Mouse (Mus musculus) mature B cell (primary cell): ENCODE data around the gene Prpf40b.

Source experiments
- in situ Hi-C: fragments of 300-500 bp; cut with MboI; formaldehyde crosslinking; loops from 2 replicates; pipeline ENCODE4 v1.14.3; 2019

Prpf40b gene

DNA sequence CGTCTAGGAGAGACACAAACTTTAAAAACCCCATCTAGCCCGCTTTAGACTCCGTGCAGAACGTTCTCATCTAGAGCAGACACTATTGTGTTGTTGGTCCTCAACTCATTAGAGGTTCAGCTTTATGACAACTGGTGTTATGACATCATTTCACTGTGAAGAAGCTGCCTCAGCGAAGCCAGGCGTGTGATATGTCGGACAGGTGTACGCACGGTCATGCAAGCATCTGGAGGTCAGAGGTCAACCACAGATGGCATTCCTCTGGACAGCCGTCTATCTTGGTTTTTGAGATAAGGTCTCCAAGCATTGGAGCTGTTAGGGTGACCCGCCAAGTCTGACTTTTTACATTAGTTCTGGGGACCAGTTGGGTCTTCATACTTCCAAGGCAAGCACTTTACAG, 4.3 kb upstream of the Prpf40b start:
- in situ Hi-C loops, result no loop called here

DNA sequence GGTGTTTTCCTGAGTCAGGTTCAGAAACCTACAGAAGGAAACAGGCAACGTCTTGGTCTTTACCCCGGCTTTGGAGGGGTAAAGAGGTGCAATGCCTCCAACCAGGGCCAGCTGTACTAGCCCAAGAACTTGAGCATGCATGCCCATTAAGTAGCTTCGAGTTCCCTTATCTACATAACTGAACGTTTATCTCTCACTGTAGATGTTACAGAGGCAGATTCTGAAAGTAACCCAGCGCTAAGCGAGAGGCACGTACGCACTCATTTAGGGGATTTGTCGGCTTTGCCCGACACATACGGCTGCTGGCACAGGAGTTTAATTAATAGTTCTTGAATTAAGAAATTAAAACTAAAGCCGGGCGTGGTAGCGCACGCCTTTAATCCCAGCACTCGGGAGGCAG, 600 bp upstream of the Prpf40b start:
- in situ Hi-C loops, result no loop called here

DNA sequence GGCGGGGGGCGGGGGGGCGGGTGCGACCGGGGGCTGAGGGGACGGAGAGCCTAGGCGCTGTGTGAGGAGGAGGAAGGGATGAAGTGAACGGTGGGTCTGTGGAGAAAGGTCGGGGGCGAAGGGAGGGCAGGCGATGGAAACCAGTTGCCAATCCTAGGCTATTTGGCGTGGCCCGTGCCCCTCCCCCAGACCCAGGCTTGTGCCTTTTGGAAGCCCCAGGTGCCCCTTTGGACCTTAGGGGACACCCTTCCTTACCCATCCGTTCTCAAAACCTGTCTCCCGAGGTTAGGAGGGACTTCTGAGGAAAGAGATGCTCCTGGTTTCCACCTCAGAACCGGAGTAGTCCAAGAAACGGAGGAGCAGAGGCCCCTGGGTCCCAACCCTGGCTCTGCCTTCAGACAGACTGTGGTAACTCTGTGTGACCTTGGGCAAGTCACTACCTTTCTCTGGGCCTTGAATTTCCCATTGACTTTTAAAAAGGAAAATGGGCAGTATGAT, 646 bp downstream of the Prpf40b start, which contains the start of gene Fam186b:
Gene Fam186b (minus strand): TSS at position 405 of the 498 bp plus-strand sequence.
- in situ Hi-C loops, result no loop called here

DNA sequence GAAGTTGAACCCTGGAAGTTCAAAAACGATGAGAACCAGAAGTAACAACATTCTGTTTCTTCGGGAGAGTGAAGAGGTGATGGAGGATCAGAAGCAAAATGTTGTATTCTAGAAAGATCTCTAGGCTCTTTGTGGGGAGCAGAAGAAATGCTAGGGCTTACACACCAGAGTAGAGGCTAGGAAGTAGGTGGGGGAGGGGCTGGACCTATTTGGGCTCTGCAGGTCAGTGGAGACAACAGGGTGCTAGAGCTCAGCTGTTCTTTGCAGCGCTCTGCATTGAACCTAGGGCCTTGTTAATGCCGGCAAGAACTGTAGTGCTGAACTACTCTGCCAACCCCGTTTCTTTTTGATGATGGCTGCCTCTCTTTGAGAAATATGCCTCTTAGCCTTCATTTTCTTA, 1.3 kb downstream of the Prpf40b start:
- in situ Hi-C loops, result no loop called here

DNA sequence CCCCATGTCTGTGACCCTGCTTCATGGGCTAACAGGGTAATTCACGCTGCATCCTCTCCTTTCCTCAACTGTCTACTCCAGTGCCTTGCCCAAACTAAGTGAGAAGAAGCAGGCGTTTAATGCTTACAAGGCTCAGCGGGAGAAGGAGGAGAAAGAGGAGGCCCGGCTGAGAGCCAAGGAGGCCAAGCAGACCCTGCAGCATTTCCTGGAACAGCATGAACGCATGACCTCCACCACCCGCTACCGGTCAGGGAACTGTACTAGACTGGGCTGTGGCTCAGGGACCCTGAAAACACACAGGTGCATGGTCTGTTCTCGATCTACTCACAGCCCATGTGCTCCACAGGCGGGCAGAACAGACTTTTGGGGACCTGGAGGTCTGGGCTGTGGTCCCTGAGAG, 12.6 kb downstream of the Prpf40b start:
- in situ Hi-C loops, result no loop called here

DNA sequence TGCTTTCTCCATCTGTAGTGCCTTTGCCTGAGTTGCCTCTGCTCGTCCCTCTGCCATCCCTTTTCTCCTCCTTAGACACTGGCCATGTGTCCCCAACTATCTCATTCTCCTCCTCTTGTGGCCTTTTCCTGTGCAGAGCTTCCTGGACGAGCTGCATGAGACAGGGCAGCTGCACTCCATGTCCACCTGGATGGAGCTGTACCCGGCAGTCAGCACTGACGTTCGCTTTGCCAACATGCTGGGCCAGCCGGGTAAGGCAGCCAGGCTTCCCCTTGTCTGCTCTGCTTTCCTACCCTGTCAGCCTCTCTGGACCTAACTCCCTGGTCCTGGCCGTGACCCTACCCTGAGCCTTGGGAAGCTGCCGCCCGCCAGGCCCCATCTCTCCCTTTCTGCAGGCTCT, 14.7 kb downstream of the Prpf40b start:
- in situ Hi-C loops, result no loop called here

DNA sequence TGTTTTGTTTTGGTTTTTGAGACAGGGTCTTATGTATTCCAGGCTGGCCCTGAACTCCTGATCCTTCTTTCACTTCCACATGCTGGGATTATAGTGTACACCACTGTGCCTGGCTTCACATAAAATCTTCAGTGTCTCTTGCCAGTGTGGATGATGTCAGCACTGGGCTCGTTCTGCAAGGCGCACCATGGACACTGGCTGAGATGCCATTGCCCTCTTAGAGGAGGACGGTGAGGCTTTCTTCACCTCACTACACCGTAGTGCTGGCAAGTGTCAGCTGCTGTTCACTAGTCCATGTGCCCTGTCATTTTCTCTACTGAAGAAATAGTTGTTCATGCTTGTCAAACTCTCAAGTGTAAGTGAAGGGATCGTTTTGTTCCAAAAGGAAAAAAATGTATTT, 15.7 kb downstream of the Prpf40b start:
- in situ Hi-C loops, result no loop called here

DNA sequence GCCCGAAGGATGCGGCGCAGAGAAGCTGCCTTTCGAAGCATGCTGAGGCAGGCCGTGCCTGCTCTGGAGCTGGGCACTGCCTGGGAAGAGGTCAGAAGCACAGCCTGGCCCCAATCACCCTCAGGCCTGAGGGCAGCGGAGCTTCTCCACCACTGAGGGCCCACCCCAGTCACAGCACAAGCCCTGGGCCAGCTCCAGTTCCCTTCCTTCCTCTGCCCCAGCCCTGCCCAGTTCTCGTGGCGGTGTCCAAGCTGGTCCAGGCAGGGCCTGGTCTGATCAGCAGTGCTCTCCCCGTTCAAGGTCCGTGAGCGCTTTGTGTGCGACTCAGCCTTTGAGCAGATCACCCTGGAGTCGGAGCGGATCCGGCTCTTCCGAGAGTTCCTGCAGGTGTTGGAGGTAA, 20.0 kb downstream of the Prpf40b start:
- in situ Hi-C loops, result no loop called here

DNA sequence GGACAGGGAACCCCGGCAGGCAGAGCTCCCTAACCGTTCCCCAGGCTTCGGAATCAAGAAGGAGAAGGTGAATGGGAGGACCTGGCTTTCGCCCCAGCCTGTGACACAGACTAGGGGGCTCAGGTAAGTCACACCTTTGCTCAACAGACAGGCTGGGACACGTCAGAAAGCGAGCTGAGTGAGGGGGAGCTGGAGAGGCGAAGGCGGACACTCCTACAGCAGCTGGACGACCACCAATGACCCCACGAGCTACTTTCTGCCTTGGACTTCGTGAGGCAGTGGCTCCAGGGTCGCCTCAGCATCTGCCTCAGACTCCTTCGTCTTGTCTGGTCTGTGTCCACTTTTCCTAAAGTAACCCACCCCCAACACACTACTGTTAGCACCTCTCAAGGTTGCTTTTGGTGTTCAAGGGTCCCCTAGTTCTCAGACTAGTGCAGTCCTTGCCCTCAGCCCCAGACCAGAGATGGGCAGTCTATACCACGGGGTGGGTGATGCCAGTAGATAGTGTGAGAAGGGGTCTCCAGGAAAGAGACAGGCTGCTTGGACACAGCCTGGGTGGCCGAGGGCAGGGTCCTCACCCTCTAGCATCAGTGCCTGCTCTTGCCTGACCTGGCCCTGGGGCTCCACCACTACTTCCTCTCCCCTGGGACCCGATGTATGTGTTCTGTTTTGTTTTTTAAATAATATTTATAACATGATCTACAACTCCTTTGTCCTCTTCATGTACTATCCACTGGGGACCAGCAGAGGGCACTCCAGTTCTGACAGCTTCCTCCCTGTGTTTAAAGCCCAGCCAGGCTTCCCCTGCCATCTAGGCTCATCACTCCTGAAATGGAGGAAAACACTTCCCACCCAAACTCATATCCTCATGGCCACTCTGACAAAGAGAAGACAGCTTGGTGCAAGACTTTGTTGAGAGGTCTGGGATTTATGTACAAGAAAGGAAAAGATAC, 21.7 kb downstream of the Prpf40b start:
- in situ Hi-C loops, result no loop called here

DNA sequence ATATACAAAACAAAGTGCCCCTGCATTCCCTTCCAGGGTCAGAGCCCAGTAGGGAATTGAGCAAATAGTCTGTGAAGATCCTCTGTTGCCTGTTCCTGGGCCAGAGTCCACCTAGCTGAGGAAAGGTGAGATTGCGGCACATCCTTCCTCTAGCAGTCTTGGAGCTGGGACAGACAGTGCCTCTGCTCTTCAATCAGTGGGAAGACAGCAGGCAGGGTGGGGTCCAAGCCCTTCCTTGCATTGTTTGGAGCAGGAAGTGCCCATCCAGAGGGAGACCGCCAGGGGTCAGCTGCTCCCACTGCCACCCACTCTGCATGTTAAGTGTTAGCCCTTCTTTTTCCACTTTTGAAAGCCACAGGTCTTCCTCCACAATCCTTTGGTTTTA, 22.4 kb downstream of the Prpf40b start:
- in situ Hi-C loops, result no loop called here

DNA sequence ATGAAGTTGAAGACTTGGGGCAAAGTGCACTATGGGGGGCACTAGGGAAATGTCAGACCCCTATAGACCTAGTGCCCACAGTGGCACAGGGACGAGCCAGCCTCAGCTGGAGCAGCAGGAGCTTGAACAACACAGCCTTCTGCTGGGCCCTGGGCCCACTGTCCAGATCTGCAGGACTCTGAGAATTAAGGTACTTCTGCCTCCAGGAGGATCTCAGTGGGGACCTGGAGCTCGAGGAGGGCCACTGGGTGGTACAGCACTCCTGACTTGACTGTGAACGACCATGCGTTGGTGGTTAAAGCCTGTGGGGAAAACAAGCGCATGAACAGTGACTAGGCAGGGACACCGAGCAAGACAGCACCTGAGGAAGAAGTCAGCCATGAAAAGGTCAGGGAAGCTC, 23.2 kb downstream of the Prpf40b start:
- in situ Hi-C loops, result no loop called here

DNA sequence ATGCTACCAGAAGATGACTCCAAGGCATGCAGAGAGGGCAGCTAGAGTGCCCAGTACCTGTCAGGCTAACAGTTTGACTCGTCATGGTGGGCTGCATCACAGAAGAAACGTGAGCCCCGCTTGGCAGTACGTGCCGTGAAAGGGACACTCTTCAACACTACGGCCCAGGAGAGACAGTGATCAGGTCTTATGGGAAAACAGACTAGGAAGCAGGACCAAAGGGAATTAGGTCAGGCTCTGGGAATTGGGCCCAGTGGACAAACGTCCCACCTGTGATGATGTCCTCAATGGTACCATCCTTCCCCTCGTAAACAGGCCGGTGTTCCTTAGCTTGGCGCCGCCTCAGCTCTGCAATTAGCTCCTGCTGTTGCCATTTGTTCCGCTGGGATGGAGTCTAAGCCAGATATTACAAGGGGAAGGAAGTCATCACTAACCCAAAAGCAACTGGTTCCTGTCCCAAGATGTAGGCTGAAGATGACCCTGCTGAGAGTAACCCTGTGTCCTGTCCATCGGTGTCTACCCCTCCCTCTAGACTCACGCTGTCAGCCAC, 24.0 kb downstream of the Prpf40b start:
- in situ Hi-C loops, result no loop called here

DNA sequence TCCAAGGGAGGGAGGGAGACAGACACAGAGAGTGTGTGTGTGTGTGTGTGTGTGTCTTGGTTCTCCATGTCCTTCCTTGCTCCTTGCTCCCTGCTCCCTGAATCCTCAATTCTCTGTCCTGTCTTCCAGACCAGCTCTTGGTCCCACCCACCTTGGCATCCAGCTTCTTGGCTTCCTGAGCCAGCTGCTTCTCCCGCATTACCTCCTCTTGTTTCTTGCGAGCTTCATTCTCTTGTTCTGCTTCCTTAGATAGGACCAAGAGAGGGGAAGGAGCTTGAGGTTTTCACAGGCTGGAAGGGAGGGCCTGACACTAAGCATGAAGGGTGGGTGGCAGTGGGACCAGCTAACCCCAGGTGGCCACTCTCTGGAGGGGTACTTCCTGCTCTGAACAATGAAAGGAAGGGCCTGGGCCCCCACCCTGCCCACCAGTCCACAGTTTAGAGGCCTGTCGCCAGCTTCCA, 24.6 kb downstream of the Prpf40b start:
- in situ Hi-C loops, result no loop called here

DNA sequence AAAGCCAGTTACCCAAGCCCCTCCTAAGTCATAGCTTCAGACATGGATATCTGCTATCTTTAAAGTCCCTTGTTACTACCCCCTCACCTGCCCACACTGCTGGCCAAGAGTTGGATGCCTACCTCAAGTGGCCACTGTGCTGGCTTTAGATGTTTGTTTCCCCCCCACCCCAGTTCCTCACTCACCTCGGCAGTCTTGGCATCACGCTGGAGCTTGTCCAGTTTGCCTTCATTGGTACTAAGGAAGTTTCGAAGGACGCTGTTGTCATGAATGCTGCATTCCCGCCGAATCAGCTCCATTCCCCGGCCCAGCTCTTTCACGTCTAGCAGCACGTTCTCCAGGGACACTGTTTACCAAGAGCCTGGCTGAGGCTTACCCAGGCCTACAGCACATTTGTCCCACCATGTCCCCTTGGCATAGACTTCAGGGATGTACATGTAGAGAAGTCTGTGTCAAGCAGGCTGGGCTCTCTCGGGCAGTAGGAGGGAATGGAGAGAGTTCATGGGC, 25.3 kb downstream of the Prpf40b start:
- in situ Hi-C loops, result no loop called here

DNA sequence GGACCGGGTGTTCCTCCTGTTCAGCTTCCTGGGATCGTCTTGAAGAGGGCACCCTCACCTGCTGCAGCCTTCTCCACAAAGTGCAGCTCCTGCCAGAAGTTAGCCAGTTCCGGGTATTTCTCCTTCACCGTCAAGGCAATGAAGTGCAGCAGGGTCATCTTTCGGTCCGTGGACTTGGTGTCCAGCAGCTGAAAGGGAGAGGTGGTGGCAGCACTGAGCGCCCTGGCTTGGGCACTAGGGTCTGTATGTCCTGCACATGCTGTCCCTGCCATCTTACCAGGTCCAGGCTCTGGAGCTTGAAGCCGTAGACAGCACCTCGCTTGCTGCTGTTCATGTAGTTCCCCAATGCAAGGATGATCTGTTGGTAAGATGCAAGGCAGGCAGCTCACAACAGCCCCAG, 26.1 kb downstream of the Prpf40b start:
- in situ Hi-C loops, result no loop called here

DNA sequence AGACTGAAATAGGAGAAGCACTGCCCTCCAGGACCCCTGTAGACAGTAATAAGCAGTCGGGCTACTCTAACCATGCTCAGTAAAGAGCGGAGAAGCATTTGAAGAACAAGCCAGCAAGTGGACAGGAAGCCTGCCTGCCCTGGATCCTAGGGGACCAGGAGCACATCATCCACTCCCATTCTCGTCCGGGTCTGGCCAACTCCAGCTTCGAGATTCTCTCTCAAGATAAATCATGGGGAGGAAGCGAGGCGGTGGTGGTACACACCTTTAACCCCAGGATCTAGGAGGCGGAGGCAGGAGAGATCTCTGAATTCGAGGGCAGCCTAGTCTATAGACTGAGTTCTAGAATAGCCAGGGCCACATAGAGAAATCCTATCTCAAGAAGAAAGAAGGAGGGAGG, 29.3 kb downstream of the Prpf40b start:
- in situ Hi-C loops, result no loop called here

DNA sequence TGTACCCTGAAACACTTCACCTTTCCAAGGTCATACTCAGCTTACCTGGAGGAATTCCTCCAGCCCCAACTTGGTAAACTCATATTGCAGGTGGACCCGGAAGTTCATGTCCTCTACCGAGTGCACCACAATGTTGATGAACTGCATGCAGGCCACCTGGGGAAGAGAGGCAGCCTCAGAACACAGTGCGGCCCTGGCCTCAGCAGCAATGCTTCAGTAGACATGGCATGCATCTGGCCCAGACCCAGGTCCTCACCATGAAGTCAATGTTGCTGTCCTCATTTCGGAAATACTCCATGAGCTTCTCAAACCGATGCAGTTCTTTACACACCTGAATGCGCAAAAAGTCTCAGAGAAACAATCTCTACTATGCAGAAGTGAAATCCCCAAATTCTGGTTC, 30.7 kb downstream of the Prpf40b start:
- in situ Hi-C loops, result no loop called here

DNA sequence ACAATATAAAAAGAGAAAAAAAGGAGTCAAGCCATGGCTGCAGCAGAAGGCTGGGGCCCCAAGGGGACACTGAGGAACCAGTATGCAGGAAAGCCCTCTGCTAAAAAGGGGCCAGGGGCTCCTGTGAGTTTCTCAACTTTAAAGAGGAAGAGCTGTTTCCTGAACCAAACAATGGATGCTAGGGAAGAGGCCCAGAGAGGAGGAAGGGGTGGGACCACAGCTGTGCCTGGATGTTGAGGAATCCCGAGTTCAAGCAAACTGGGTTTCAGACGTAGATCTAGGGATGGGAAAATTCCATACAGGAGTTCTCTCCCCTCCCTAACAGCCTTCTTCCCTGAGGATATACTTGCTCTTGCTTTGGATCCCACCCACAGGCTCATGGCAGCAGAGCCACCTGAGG, 31.5 kb downstream of the Prpf40b start:
- in situ Hi-C loops, result no loop called here

DNA sequence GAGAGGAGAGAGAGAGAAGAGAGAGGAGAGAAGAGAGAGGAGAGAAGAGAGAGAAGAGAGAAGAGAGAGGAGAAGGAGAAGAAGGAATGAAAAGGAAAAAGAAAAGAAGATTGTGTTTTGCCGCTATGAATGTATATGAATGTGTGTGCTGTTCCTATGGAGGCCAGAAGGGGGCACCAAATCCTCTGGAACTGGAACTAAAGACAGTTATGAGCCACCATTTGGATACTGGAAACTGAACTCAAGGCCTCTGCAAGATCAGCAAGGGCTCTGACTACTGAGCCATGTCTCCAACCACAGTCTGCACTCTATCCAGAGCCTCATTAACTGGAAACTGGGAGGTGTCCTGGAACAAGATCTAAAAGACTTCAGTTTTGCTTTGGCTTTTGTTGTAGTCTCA, 32.1 kb downstream of the Prpf40b start:
- in situ Hi-C loops, result no loop called here

DNA sequence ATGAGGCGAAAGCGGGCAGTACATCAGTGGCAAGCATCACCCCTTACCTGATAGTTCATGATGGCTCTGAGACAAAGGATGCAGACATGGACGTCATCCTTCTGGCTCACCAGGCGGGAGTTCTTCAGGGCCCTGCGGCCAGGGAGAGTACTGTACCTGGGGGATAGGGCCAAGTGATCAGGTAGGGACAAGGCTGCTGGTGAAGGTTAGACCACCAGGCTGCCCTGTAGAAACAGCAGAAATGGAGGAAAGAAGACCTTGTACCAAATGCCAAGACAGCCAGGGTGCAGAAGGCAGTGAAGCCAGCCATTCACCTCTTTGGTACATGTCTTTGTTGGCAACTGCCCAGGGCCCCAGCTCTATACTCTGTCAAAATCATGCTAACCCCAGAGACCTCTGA, 33.1 kb downstream of the Prpf40b start:
- in situ Hi-C loops, result no loop called here

DNA sequence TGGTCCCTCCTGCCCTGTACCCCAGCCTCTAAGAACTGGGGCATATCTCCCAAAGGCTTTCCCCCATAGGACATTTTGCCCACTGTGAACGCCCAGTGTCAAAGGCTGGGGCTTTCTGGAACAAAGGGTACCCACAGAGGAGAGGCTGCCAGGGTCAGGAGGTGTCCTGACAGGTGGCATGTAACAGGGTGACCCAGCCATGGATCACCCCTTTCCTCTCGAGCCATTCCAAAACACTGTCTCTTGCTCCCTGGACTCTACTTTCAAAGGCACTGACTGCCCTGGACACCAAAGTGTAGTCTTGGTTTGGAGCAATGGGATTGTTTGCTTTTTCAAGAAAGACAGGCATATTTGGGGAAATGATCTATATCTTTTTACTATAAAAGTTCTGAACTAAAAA, 35.4 kb downstream of the Prpf40b start:
- in situ Hi-C loops, result loop anchor here (5.0 kb wide), 1 partner anchor 37 kb away; no protein-coding TSS in a partner anchor

DNA sequence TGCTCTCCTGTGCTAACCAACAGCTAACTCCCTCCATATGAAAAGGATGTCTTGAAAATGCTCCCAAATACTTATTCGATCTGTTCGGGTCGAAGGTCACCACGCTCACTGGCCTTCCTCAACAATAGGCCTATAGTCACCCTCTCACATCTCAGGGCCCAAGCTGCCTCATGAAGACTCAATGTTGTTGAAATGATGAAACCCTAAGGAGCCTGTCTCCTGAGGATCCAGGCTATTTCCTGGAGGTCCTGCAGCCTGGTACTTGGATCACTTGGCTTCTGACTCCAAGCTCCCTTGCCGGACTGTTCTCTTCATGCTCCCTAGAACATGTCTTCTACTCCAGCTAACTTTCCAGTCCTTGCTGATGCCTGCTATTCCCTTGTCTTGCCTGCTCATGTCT, 36.5 kb downstream of the Prpf40b start:
- in situ Hi-C loops, result loop anchor here (5.0 kb wide), 1 partner anchor 36 kb away; no protein-coding TSS in a partner anchor

DNA sequence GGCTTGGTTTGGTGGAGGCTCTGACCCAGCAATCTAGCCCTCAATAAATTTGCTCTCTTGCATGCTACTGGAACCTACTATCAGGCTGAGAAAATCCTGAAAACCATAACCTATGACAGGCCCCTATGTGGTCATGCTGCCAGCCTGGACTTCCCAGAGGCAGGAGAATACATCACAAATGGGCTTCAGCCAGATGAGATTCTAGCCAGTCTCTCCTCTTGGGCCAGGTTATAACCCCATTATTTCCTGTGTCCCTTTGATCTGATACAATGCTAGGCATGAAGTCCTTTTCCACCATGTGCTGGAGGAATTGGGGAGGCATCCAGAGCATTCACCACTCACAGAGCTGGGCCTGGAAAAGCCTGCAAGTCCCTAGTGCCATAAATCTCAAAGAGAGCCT, 37.2 kb downstream of the Prpf40b start:
- in situ Hi-C loops, result loop anchor here (5.0 kb wide), 1 partner anchor 35 kb away; no protein-coding TSS in a partner anchor
